Mouse (Mus musculus) cerebellum, adult 2 months (tissue): ENCODE results near the gene Poldip3. TPM values are rescaled to one million over a fixed set of nuclear protein-coding genes. Genes with fewer than 3 reads are reported as not detected.

Source experiments
- DNase-seq, 2 experiments: peaks; one replicate each; pipeline ENCODE4 v3.0.0; 2021
- H3K27ac ChIP-seq: fragments of 200-500 bp; 2 replicates; pipeline ENCODE4 v1.5.1; 2012; ENCODE audit warnings: low read length, control low read depth, inconsistent platforms; ENCODE audit not compliant: insufficient read depth
- H3K27me3 ChIP-seq: fragments of 200-500 bp; 2 replicates; pipeline ENCODE4 v1.6.1; 2012; ENCODE audit warnings: inconsistent platforms, mild to moderate bottlenecking, low read length, moderate library complexity; ENCODE audit not compliant: control insufficient read depth, insufficient read depth
- H3K4me1 ChIP-seq: fragments of 200-500 bp; 2 replicates; pipeline ENCODE4 v1.6.1; 2011; ENCODE audit warnings: low read length; ENCODE audit not compliant: control insufficient read depth, insufficient read depth
- H3K4me3 ChIP-seq: fragments of 200-500 bp; replicated peaks from 2 replicates; pipeline ENCODE3; 2011; ENCODE audit warnings: mild to moderate bottlenecking, low read depth, low read length, control low read depth; ENCODE audit not compliant: insufficient read depth
- CTCF ChIP-seq: fragments of 200-500 bp; IDR thresholded peaks from 2 replicates; pipeline ENCODE4 v1.5.1; 2011; ENCODE audit warnings: low read depth, mild to moderate bottlenecking, control low read depth, low read length, moderate library complexity, borderline replicate concordance; ENCODE audit not compliant: insufficient read depth
- POLR2A ChIP-seq: fragments of 200-500 bp; IDR thresholded peaks from 2 replicates; pipeline ENCODE4 v1.6.1; 2011; ENCODE audit warnings: low read length, control low read depth, borderline replicate concordance; ENCODE audit not compliant: insufficient read depth
- WGBS: fragments of 180-500 bp; shearing (Covaris S2); methylation state at CpG from one replicate; pipeline ENCODE4 v1.1.7; 2018; 5-methylcytosine and 5-hydroxymethylcytosine counted together
- polyA plus RNA-seq: library from polyadenylated mRNA; depleted of rRNA; stranded (reverse); fragments of >200 nt; gene quantifications from 2 replicates; pipeline ENCODE4 v1.2.3, GENCODE M21; 2012

Poldip3 gene
- polyA plus RNA-seq, 1 experiment: 73.3 TPM

DNA sequence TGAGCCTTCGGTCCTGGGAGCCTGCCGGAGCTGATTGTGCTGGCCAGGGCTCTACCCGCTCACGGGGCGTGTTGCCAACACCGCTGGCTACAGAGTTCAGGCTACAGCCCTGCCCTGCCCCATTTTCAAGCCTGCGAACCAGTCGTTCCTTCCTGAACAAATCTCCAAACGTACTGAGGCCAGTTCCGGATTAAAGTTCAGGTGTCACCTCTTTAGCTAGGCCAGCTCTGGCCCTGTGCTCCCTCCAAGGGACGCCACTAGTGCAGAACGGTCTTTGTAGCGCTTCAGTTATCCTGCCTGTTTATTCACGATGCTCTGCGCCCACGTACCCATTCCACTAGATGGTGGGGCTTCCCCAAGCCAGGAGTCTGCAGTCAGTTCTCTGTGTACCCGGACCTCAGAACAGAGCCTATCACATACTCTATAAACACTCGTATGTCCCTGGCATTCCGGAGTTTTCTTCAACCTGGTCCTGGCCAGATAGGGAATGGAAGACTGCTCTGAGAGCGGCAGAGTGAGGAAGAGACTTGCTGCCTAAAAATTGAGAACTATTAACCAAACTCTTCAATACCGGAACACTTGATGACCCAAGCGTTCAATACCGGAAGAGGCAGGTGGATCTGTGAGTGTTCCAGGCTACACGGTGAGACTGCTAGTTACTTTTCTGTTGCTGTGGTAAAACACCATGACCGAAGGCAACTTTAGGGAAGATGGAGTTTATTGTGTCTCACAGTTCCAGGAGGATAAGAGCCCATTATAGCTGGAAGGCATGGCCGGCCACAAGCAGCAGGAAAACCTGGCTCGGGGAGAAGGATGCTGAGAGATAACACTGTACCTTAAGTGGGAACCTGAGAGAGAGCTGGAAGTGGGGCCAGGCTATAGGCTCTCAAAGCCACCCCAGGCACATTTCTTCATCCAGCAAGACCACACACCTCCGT lies 23.6 kb upstream of the Poldip3 start, which contains the start of gene Cyb5r3:
Cyb5r3 (minus strand) TSS at position 101 of the 938 bp plus-strand sequence.
- no peak for TF ChIP-seq POLR2A
- TF ChIP-seq CTCF: no peak
- no peaks in the 10 kb centered on the region for H3K27me3 ChIP-seq
- peak within 1 kb of the TSS; percentile 75 for H3K27ac ChIP-seq
- peaks cover 36% of the 10 kb centered on the region for H3K4me1 ChIP-seq
- 31% methylated on average over 28 of the region's 28 CpGs for WGBS
- peak within 1 kb of the TSS; percentile 65 for H3K4me3 ChIP-seq
- no peak for DNase-seq

DNA sequence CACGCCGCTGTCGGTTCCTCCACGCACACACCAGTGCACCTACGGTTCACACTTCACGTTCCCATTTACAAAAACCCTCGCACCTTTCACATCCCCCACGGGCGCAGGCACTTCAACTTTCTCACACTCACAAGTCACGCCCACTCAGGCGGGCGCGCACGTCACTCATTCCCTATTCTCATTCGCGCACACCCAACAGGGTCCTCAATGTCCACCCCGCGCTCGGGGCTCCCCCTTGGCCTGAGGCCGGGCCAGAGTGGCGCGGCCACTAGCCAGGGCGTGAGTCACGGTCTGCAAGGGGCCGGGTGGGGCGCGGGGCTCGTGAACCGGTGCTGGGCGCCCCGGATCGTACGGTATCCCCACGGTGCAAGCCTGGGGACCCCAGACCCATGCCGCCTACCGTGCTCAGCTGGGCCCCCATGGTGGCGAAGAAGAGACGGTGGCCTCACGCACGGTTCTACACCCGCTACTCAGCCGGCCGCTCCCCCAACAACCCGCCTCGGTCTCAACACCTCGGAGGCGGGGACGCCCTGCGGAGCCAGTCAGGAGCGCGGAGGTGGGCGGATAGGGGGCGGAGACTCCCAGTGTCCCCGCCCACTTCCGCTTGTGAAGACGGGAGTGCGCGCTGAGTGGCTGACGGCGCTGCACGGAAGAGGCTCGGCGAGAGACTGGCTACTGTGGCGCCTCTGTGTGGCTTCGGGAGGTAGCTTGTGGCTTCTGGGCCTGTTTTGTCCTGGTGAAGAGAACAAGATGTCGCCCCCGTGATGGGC lies 22.7 kb upstream of the Poldip3 start:
- DNase-seq: peak; percentile 94 to 97
- Histone ChIP-seq H3K4me1 (peaks cover 39% of the 10 kb centered on the region), H3K27me3 (no peaks in the 10 kb centered on the region), H3K4me3 (peak overlapping the region; percentile 65), H3K27ac (peak overlapping the region; percentile 75)
- WGBS: under 1% methylated on average over 67 of the region's 67 CpGs
- TF ChIP-seq CTCF (peak; percentile 22; the same call in 1 of the 2 replicates), POLR2A (peak; percentile 90)

DNA sequence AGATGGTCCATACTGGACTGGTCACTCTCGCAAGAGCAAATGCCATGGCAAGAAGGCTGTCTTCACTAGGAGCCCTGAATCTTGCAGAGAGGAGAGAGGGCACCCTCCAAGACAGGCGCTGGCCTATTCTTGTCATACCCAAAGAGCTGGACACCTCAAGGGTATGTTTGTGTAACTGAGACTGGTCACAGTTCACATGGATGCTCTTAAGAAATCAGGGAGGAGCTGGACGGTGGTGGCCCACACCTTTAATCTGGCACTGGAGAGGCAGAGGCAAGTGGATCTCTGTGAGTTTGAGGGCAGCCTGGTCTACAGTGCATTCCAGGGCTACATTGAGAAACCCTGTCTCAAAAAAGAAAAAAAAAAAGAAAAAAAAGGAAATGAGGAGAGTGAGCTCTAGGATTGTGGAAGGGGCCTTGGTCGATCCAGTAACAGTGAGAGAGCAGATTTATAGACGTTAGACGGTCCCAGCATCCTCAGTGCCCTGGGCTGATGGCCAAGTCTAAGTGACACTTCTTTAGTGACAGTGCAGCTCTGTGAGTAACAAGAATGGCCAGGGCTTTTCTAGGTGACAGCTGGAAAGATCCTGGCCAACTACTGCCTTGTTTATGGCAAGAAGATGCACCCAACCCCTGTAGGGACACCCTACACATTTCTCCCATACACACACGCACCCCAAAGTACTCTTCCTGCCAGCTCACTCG lies 21.9 kb upstream of the Poldip3 start:
- DNase-seq: no peak
- H3K27me3 ChIP-seq: no peaks in the 10 kb centered on the region
- 51% methylated on average over 8 of the region's 8 CpGs for WGBS
- TF ChIP-seq POLR2A: no peak
- no peak for TF ChIP-seq CTCF
- no peak overlapping the region for H3K27ac ChIP-seq
- H3K4me3 ChIP-seq: peak overlapping the region; percentile 65
- H3K4me1 ChIP-seq: peaks cover 42% of the 10 kb centered on the region

DNA sequence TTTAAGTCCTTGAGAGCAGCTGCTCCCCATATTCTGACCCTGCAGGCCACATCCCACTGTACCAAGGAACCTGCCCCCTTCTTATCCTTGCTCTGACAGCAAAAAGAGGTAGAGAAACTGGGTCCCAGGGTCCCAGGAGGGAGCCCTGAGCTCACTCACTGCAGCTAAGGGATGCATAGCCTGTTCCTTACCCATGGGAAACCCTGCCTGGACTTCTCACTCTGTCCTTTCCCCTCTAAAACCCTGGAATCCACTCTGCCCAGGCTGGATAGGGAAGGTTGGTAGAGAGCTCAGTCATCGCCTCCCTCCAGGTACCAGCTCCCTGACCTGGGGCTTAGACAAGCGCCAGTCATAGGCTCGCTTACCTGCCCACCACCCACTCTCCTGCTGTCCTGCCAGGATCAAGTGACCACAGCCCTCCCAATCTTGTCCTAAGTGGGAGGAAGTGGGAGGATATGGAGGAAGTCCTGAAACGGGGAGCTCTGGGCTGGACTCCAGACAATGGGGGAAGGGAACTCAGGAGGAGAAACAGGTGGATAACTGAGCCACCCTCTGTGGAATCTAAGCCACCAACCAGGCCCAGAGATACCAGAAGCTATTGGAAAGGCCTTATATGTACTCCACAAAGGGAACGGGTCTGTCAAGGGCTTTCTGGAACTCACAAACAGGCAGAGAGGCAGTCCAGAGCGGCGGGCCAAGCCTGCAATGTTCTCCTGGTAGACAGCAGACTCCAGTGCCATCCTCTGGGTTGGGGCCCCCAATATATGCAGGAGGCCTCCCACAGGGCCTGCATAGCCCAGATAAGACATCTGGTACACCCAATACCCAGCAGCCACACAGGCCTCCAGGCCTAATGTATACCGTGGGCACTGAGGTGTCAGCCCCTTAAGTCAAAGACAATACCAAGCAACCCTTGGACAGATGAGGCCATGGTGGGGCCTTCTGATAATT lies 20.9 kb upstream of the Poldip3 start:
- Histone ChIP-seq H3K4me3 (no peak overlapping the region), H3K27ac (0 out of 2 replicates have a peak overlapping the region, but pooled peaks have one; percentile 38), H3K4me1 (peaks cover 42% of the 10 kb centered on the region), H3K27me3 (no peaks in the 10 kb centered on the region)
- peak; percentile 43 to 46 for DNase-seq
- WGBS: 65% methylated on average over 8 of the region's 8 CpGs
- no peak for TF ChIP-seq CTCF
- no peak for TF ChIP-seq POLR2A

DNA sequence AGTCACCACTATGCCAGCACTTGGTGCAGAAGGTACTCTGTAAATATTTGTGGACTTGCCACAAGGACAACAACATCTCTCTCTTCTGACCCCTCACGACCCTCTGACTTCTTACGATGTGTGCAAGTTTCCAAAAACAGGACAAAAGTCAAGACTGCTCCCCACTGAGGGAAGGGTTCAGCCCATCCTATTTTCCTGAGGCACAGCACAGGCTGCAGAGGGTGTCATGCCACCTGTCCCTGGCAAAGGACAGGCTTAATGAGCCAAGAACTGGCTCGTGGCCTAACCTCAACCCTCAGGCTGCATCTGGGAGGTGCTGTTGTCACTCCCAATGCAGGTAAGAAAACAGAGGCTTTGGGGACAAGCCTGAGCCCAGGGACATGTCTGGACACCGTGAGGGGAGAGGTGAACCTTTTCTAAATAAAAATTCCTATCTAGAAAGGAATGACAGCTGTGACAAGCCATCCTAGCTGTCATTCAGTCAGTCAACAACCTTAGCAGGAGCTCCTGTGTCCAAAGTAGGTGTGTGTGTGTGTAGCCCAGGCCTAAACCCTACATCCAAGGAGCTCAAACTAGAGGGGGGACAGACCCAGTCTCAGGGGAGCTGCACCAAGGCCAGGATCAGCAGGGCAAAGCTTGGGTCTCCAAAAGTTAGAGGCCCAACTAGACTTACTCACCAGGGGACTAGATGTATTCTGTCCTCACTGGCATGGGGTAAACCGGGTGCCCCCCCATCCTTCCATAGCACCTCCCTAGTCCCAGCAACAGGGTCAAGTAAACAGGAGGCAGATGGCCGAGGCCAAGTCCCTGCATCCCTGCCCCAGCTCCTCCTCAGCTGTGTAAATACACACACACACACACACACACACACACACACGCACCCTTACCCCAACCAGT lies 19.9 kb upstream of the Poldip3 start:
- 31% methylated on average over 7 of the region's 7 CpGs for WGBS
- H3K4me3 ChIP-seq: no peak overlapping the region
- H3K27me3 ChIP-seq: no peaks in the 10 kb centered on the region
- H3K27ac ChIP-seq: peak overlapping the region; percentile 38
- peak; percentile 82 to 85 for DNase-seq
- TF ChIP-seq CTCF (no peak), POLR2A (no peak)
- peaks cover 42% of the 10 kb centered on the region for H3K4me1 ChIP-seq

DNA sequence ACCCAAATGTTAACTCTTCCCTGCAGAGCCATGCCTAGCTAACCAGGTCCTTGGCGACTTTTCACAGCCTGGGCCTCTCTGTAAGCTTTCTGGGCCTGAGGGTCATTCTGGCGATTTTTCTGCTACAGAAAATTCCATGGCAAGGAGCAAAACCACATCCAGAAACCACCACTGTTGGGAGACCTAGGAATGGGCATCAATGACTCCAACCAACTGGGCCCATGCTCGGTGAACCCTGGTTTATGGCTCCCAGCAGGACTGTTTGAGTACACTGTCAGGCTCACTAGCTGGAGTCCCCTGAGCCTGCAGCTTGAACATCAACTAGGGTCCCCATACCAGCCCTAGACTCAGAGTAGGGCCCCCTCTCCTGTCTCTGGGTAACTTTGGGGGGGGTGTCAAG lies 19.1 kb upstream of the Poldip3 start:
- Histone ChIP-seq H3K27me3 (no peaks in the 10 kb centered on the region), H3K27ac (no peak overlapping the region), H3K4me1 (peaks cover 42% of the 10 kb centered on the region), H3K4me3 (no peak overlapping the region)
- TF ChIP-seq POLR2A: no peak
- TF ChIP-seq CTCF: no peak
- WGBS: 89% methylated on average over 3 of the region's 3 CpGs
- no peak for DNase-seq
